Mouse (Mus musculus) CH12.LX (cell line): ENCODE results near the gene Ptprk. TPM values are rescaled to one million over a fixed set of nuclear protein-coding genes. Genes with fewer than 3 reads are reported as not detected.

ENCODE experiments used
- DNase-seq: peaks from one replicate; pipeline ENCODE4 v3.0.0-alpha.2; 2013; ENCODE audit errors: extremely low read depth
- H3K27ac ChIP-seq: 2 replicates; pipeline ENCODE4 v1.5.1; 2012; ENCODE audit warnings: low read depth, mild to moderate bottlenecking, control low read depth, moderate library complexity; ENCODE audit not compliant: insufficient read depth
- H3K27me3 ChIP-seq: replicated peaks from 2 replicates; pipeline ENCODE3; 2012; ENCODE audit warnings: inconsistent platforms
- H3K36me3 ChIP-seq, 2 experiments: replicated peaks in 1 of 2; 2 replicates each; pipeline versions ENCODE3 to v1.6.1; 2012; ENCODE audit warnings: inconsistent platforms in 1 of 2, low read length in 1 of 2, mild to moderate bottlenecking in 1 of 2, mixed read lengths in 1 of 2, moderate library complexity in 1 of 2; ENCODE audit not compliant: control insufficient read depth in 1 of 2, insufficient read depth in 1 of 2
- H3K4me1 ChIP-seq, 2 experiments: 2 replicates each; pipeline ENCODE4 v1.6.1; 2012; ENCODE audit warnings: inconsistent platforms in 1 of 2, moderate library complexity in 1 of 2; ENCODE audit not compliant: insufficient read depth in 2 of 2, control insufficient read depth in 1 of 2
- H3K4me2 ChIP-seq: 2 replicates; pipeline ENCODE4 v1.6.1; 2012; ENCODE audit warnings: low read depth, mild to moderate bottlenecking, control low read depth; ENCODE audit not compliant: poor library complexity, insufficient read depth, severe bottlenecking
- H3K4me3 ChIP-seq, 3 experiments: fragments of 150-350 bp in 1 of 3; sonication (generic) in 1 of 3; replicated peaks in 1 of 3; 2 replicates each; pipeline versions ENCODE3 to v1.5.1; 2011 to 2012; ENCODE audit warnings: low read depth in 2 of 3, low read length in 2 of 3, mild to moderate bottlenecking in 2 of 3, moderate library complexity in 2 of 3, control low read depth in 1 of 3, improper control_type of control experiment in 1 of 3, inconsistent platforms in 1 of 3, mixed read lengths in 1 of 3; ENCODE audit not compliant: poor library complexity in 1 of 3
- H3K79me2 ChIP-seq: replicated peaks from 2 replicates; pipeline ENCODE4 v1.6.1; 2012; ENCODE audit warnings: mild to moderate bottlenecking, moderate library complexity; ENCODE audit not compliant: control insufficient read depth, poor library complexity, insufficient read depth, severe bottlenecking; ENCODE audit errors: extremely low read depth
- H3K9ac ChIP-seq: 2 replicates; pipeline ENCODE4 v1.6.1; 2012; ENCODE audit warnings: low read depth, mild to moderate bottlenecking, control low read depth, moderate library complexity; ENCODE audit not compliant: insufficient read depth
- H3K9me3 ChIP-seq: replicated peaks from 2 replicates; pipeline ENCODE3; 2012; ENCODE audit warnings: low read length, inconsistent platforms, mixed read lengths
- ELF1 ChIP-seq: IDR thresholded peaks from 2 replicates; pipeline ENCODE4 v1.6.1; 2014; ENCODE audit warnings: low read depth, mild to moderate bottlenecking, inconsistent platforms, low read length, improper control_type of control experiment
- GABPA ChIP-seq: IDR thresholded peaks from 2 replicates; pipeline ENCODE4 v1.6.1; 2012; ENCODE audit warnings: low read depth, low read length, improper control_type of control experiment, inconsistent platforms; ENCODE audit not compliant: insufficient replicate concordance
- HCFC1 ChIP-seq: IDR thresholded peaks from 2 replicates; pipeline ENCODE4 v1.6.1; 2012; ENCODE audit warnings: low read depth, mild to moderate bottlenecking, inconsistent platforms, low read length, improper control_type of control experiment
- IRF4 ChIP-seq: IDR thresholded peaks from 2 replicates; pipeline ENCODE4 v1.6.1; 2014; ENCODE audit warnings: low read depth, mild to moderate bottlenecking, inconsistent platforms, low read length, improper control_type of control experiment
- JUN ChIP-seq: IDR thresholded peaks from 2 replicates; pipeline ENCODE4 v1.6.1; 2011; ENCODE audit warnings: low read depth, mild to moderate bottlenecking, low read length, improper control_type of control experiment, moderate library complexity; ENCODE audit not compliant: insufficient read depth
- KAT2A ChIP-seq: IDR thresholded peaks from 2 replicates; pipeline ENCODE4 v1.6.1; 2012; ENCODE audit warnings: low read length, improper control_type of control experiment, inconsistent platforms; ENCODE audit not compliant: insufficient replicate concordance
- MAFK ChIP-seq: IDR thresholded peaks from 2 replicates; pipeline ENCODE4 v1.6.1; 2011; ENCODE audit warnings: low read length, improper control_type of control experiment; ENCODE audit not compliant: insufficient replicate concordance
- MAZ ChIP-seq: IDR thresholded peaks from 2 replicates; pipeline ENCODE4 v1.6.1; 2012; ENCODE audit warnings: low read depth, mild to moderate bottlenecking, inconsistent platforms, low read length, improper control_type of control experiment, moderate library complexity
- MEF2A ChIP-seq: IDR thresholded peaks from 2 replicates; pipeline ENCODE4 v1.6.1; 2014; ENCODE audit warnings: low read depth, mild to moderate bottlenecking, inconsistent platforms, low read length, improper control_type of control experiment, borderline replicate concordance
- MYC ChIP-seq: IDR thresholded peaks from 2 replicates; pipeline ENCODE4 v1.6.1; 2011; ENCODE audit warnings: low read depth, mild to moderate bottlenecking, improper control_type of control experiment, low read length
- NRF1 ChIP-seq: IDR thresholded peaks from 2 replicates; pipeline ENCODE4 v1.6.1; 2014; ENCODE audit warnings: low read depth, mild to moderate bottlenecking, inconsistent platforms, low read length, improper control_type of control experiment, moderate library complexity
- SIN3A ChIP-seq: IDR thresholded peaks from 2 replicates; pipeline ENCODE4 v1.6.1; 2012; ENCODE audit warnings: low read length, improper control_type of control experiment, inconsistent platforms
- SMC3 ChIP-seq: IDR thresholded peaks from 2 replicates; pipeline ENCODE4 v1.6.1; 2011; ENCODE audit warnings: low read depth, low read length, improper control_type of control experiment
- TBP ChIP-seq: conservative IDR thresholded peaks from 2 replicates; pipeline ENCODE4 v1.6.1; 2011; ENCODE audit warnings: low read depth, low read length, improper control_type of control experiment
- TCF12 ChIP-seq: IDR thresholded peaks from 2 replicates; pipeline ENCODE4 v1.6.1; 2014; ENCODE audit warnings: low read depth, mild to moderate bottlenecking, inconsistent platforms, low read length, improper control_type of control experiment
- UBTF ChIP-seq: IDR thresholded peaks from 2 replicates; pipeline ENCODE4 v1.6.1; 2012; ENCODE audit warnings: low read depth, mild to moderate bottlenecking, inconsistent platforms, low read length, improper control_type of control experiment, moderate library complexity
- USF1 ChIP-seq: IDR thresholded peaks from 2 replicates; pipeline ENCODE4 v1.6.1; 2014; ENCODE audit warnings: low read depth, mild to moderate bottlenecking, inconsistent platforms, low read length, improper control_type of control experiment
- ZKSCAN1 ChIP-seq: IDR thresholded peaks from 2 replicates; pipeline ENCODE4 v1.6.1; 2012; ENCODE audit warnings: low read depth, inconsistent platforms, low read length, improper control_type of control experiment, borderline replicate concordance
- dilution Hi-C: fragments of 300-500 bp; cut with MboI; formaldehyde crosslinking; loops from 2 replicates; pipeline ENCODE4 v1.14.3; 2020; ENCODE audit warnings: low sequenced_read_pairs; ENCODE audit not compliant: extremely low pct_unique_long_range_greater_than_20kb, extremely low pct_ligation_motif_present
- in situ Hi-C: fragments of 300-500 bp; cut with MboI; formaldehyde crosslinking; loops from 3 replicates; pipeline ENCODE4 v1.14.3; 2019; ENCODE audit warnings: low sequenced_read_pairs, low pct_ligation_motif_present, low pct_unique_long_range_greater_than_20kb, mixed read lengths
- polyA plus RNA-seq: library from polyadenylated mRNA; unstranded; fragments of >175 nt; gene quantifications from 2 replicates; pipeline ENCODE4 v1.2.1, GENCODE M21; 2012; ENCODE audit warnings: low read depth; ENCODE audit not compliant: insufficient read length
- total RNA-seq, 2 experiments: library from RNA; depleted of rRNA; stranded (reverse); fragments of 300-350 nt in 1 of 2; fragments of >200 nt in 1 of 2; gene quantifications; 2 replicates each; pipeline ENCODE4 v1.2.3; 2012 to 2014

Ptprk gene
- total and polyA plus RNA-seq, 3 experiments: not detected

DNA sequence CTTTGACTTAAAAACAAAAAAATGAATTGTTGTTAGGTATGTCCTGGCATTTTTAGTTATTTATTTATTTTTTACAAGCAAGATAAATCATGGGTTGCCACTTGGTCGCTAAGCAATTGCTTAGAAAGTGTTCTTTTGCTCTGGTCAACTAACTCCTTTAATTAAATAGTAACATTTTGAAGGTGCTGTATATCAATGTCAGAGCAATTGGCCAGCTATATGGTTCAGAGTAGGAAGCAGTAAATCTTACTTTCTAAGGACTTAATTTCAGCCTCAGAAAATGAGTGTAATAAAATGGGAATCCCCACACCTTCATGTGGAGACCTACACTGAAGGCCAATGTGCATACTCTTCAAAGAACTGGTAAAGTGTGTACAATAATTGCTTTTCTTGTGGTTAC, 300.3 kb downstream of the Ptprk start:
- no peak for TF ChIP-seq MYC
- TF ChIP-seq TCF12: no peak
- no peak for TF ChIP-seq ELF1
- dilution Hi-C loops: no loop called here

DNA sequence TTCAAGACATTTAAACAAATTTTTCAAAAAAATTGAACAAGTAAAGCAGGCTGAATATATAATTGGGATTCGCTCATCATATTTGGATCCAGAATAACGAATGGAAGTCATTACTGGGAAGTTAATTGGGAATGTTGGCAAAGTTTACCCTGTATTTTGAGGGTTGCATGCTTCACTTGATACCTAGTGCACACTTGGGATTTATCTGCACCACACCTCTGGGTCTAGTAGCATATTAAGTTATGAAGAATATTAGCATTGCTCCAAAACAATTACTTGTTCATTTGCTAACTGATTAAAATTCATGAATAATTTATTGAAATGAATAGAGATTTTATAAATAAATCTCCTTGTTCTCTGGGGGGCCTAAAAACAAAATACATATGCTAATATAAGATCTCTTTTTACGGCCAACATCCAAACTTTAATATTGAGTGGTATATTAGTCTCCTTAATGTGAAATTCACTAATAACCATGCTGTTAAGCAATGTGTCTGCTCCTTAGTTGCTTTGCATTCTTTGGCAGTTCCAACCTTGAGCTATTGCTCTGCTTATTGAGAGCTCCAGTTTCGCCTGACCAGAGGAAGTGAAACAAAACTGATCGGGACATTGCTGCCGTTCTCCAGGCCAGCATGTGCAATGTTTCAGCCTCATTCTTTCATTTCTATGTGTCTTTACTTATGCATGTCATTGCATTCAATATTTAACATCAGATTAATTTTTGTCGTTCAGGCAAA, 305.3 kb downstream of the Ptprk start:
- H3K4me2 ChIP-seq: no peak overlapping the region
- H3K36me3 ChIP-seq: no peaks in the 10 kb centered on the region
- TF ChIP-seq TCF12 (no peak), GABPA (no peak), JUN (no peak), NRF1 (no peak), USF1 (no peak), IRF4 (no peak), TBP (no peak), SIN3A (no peak), MEF2A (no peak), MAZ (no peak), SMC3 (no peak), UBTF (no peak), KAT2A (no peak), HCFC1 (no peak), ZKSCAN1 (no peak), MYC (no peak), MAFK (no peak)
- no peak overlapping the region for H3K27ac ChIP-seq
- no peak overlapping the region for H3K9ac ChIP-seq
- H3K79me2 ChIP-seq: no peaks in the 10 kb centered on the region
- H3K9me3 ChIP-seq: peaks cover 2% of the 10 kb centered on the region
- dilution Hi-C loops (no loop called here), in situ Hi-C loops (no loop called here)
- no peaks in the 10 kb centered on the region for H3K27me3 ChIP-seq
- no peaks in the 10 kb centered on the region for H3K4me1 ChIP-seq
- no peak overlapping the region for H3K4me3 ChIP-seq
- peak; percentile 2 for DNase-seq

More for the DNA sequence above, 300.3 kb downstream of the Ptprk start:
- Histone ChIP-seq H3K4me1 (no peaks in the 10 kb centered on the region), H3K79me2 (no peaks in the 10 kb centered on the region), H3K27me3 (no peaks in the 10 kb centered on the region), H3K4me3 (no peak overlapping the region), H3K9me3 (peaks cover 2% of the 10 kb centered on the region), H3K36me3 (no peaks in the 10 kb centered on the region), H3K9ac (no peak overlapping the region), H3K4me2 (no peak overlapping the region), H3K27ac (no peak overlapping the region)
- DNase-seq: no peak
- in situ Hi-C loops: no loop called here
